Mouse (Mus musculus) T-cell, adult 66 days (primary cell): Measurements from ENCODE around the gene Pramel6. TPM values are rescaled to one million over a fixed set of nuclear protein-coding genes. Genes with fewer than 3 reads are reported as not detected.

ENCODE experiments used
- total RNA-seq, 2 experiments: library from RNA; stranded (reverse); gene quantifications; 3 replicates in 1 of 2; 4 replicates in 1 of 2; pipeline ENCODE4 v1.2.4; 2023

Gene Pramel6
- not detected for total RNA-seq

DNA sequence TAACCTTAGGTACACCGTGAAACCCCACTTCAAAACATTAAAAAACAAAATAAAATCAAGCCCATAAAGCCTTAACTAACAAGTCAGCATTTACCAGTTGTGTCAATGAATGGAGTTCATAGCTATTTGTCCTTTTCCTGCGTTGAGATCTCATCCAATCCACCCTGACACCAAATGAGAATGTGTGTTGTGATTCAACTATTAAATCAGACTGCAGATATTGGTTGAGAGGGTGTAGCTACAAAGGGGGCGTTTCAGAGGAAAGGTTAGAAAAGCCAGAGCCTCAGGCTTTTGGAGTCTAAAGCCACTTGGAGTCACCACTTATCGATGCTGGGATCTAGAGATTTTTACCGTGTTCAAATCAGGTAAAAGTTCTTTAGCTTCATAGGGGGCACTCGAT is at the start of gene Pramel6:
Gene Pramel6 (plus strand): TSS at position 301 of the 400 bp plus-strand sequence.

DNA sequence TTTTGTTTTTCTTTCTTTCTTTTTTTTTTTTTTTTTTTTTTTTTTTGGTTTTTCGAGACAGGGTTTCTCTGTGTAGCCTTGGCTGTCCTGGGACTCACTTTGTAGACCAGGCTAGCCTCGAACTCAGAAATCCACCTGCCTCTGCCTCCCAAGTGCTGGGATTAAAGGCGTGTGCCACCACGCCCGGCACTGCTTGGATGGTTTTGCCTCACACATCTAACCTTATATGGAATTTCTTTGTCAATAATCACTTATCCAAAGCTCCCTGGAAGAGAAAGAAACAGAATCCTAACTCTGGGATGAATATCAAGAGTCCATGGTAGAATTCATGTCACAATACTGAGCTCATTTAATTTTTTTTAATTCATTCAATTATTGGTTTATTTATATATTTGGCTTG is 9.4 kb upstream of the Pramel6 start, which contains the start of gene Pramel7:
Gene Pramel7 (minus strand): TSS at position 101 of the 400 bp plus-strand sequence.

DNA sequence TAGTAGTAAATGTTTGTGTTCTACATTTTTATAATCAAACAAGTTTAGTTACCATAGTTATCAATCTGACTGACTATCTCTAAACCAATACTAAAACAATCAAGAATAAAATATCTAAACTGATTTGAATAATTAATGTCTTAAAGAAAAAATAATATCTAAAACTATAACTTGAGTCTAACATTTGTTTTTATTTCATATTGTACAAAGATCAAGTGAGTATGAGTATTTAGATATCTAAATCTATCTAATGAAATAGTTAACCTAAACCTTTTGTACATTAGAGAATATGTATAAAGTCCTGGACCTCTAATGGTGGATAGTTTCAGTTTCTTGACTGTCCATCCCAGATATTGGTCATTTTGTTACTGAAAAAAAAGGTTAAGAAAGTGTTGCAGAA is 25.1 kb downstream of the Pramel6 start, which contains the start of gene Olfr153:
Gene Olfr153 (plus strand): TSS at position 301 of the 400 bp plus-strand sequence.

DNA sequence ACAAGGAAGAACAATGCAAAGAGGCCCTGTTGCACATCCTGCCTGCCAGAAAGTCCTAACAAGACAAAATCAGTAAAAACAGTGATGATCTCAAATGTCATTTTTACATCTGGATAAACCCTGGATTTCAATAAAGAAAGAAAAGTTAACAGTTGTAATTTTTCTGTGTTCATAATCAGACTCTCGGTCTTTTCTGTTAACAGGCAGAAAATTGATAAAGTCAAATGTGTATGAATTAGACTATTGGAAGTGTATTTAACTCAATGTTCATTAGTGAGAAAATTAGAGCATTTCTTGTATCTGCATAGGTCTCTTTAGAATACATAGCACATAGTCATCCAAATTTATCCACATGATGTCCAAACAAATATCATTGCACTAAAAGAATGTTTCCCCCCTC is 39.1 kb downstream of the Pramel6 start, which contains the start of gene Olfr1128:
Gene Olfr1128 (minus strand): TSS at position 101 of the 400 bp plus-strand sequence.

Other genes with a start within 250 kb of the Pramel6 start
- not detected for gene Olfr1116, start 239.0 kb upstream of the Pramel6 start, total RNA-seq
- not detected for gene Olfr1118, start 199.0 kb upstream of the Pramel6 start, total RNA-seq
- gene Olfr1120, start 151.8 kb upstream of the Pramel6 start, total RNA-seq = not detected
- not detected for gene Olfr1121, start 136.7 kb upstream of the Pramel6 start, total RNA-seq
- gene Olfr1122, start 120.7 kb upstream of the Pramel6 start, total RNA-seq = under 1 TPM; 0.15 to 0.18 TPM
- not detected for gene Olfr1123, start 89.9 kb upstream of the Pramel6 start, total RNA-seq
- gene Olfr1124, start 76.3 kb upstream of the Pramel6 start, total RNA-seq = not detected
- gene Olfr1126, start 52.6 kb upstream of the Pramel6 start, total RNA-seq = not detected
- not detected for gene Pramel7, start 9.5 kb upstream of the Pramel6 start, total RNA-seq
- not detected for gene Olfr153, start 25.2 kb downstream of the Pramel6 start, total RNA-seq
- not detected for gene Olfr1128, start 39.0 kb downstream of the Pramel6 start, total RNA-seq
- not detected for gene Olfr1129, start 67.3 kb downstream of the Pramel6 start, total RNA-seq
- gene Olfr1130, start 99.6 kb downstream of the Pramel6 start, total RNA-seq = not detected
- gene Olfr1131, start 120.5 kb downstream of the Pramel6 start, total RNA-seq = not detected
- gene Olfr1132, start 131.0 kb downstream of the Pramel6 start, total RNA-seq = not detected
- not detected for gene Olfr1133, start 140.8 kb downstream of the Pramel6 start, total RNA-seq
- not detected for gene Olfr1134, start 151.9 kb downstream of the Pramel6 start, total RNA-seq
- gene Olfr1135, start 167.1 kb downstream of the Pramel6 start, total RNA-seq = not detected
- not detected for gene Olfr1136, start 187.4 kb downstream of the Pramel6 start, total RNA-seq
- gene Olfr1137, start 206.6 kb downstream of the Pramel6 start, total RNA-seq = not detected
- gene Olfr1138, start 233.4 kb downstream of the Pramel6 start, total RNA-seq = not detected
- gene Olfr1140, start 237.2 kb downstream of the Pramel6 start, total RNA-seq = not detected
- not detected for gene Olfr1141, start 247.4 kb downstream of the Pramel6 start, total RNA-seq